Mouse (Mus musculus) spleen, adult 2 months (tissue): Measurements from ENCODE around the gene Pepd.

Source experiments
- CTCF ChIP-seq: fragments of 200-500 bp; IDR thresholded peaks from 2 replicates; pipeline ENCODE4 v1.5.1; 2011; ENCODE audit warnings: mild to moderate bottlenecking, inconsistent platforms; ENCODE audit not compliant: insufficient read depth, insufficient read length, insufficient replicate concordance; ENCODE audit errors: extremely low read depth
- POLR2A ChIP-seq: fragments of 200-500 bp; IDR thresholded peaks from 2 replicates; pipeline ENCODE4 v1.6.1; 2011; ENCODE audit warnings: low read depth, low read length, inconsistent platforms

DNA sequence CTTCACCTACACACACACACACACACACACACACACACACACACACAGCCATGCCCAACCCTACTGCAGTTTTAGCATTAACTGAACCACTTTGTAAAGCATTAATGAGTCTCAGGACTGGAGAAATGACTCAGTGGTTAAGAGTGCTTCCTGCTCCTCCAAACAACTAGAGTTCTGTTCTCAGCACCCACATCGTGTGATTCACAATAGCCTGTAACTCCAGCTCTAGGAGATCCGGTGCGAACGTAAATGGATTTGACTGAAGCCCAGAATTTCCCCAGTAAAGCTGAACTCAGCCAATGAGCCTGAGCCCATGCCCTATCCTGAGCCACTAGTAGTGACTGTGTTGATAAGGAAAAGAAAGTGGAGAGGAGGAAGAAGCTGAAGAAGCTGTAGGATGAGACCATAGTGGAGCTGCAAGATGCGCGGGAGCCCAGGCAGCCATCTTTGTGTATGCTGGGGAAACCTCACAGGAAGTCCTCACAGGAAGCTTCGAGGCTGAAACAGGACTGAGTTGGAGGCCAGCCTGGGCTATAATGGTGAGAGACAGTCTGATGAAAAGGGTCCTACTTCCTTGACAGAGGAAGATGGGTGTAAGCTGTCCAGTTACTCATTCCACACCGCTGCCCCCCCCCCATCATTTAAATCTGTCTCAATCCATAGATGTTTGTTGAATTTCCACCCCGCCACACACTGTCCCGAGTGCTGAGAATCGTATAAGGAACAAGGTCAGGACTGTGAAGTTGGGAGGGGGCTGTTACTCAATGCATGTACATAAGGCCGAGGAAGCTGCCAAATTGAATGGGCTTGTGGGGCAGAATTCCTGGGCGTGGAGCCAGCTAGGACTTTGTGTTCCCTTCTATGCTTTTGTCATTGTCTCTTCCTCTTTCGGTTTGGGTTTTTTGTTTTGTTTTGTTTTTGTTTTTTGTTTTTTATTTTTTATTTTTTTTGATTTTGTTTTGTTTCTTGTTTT, 152.4 kb downstream of the Pepd start:
- TF ChIP-seq CTCF = no peak
- TF ChIP-seq POLR2A = no peak
